Mouse (Mus musculus) CH12.LX (cell line): ENCODE results near the gene Picalm.

ENCODE experiments used
- BHLHE40 ChIP-seq: IDR thresholded peaks from 2 replicates; pipeline ENCODE4 v1.6.1; 2011; ENCODE audit warnings: mild to moderate bottlenecking, low read depth, low read length, improper control_type of control experiment
- CHD1 ChIP-seq: IDR thresholded peaks from 2 replicates; pipeline ENCODE4 v1.6.1; 2012; ENCODE audit warnings: low read depth, low read length, improper control_type of control experiment, inconsistent platforms
- CTCF ChIP-seq, 2 experiments: IDR thresholded peaks in 1 of 2; conservative IDR thresholded peaks in 1 of 2; 2 replicates each; pipeline ENCODE4 v1.5.1; 2011 to 2012; ENCODE audit warnings: low read depth in 2 of 2, low read length in 2 of 2, improper control_type of control experiment in 1 of 2, inconsistent platforms in 1 of 2, mild to moderate bottlenecking in 1 of 2, moderate library complexity in 1 of 2
- MAX ChIP-seq: IDR thresholded peaks from 2 replicates; pipeline ENCODE4 v1.6.1; 2011; ENCODE audit warnings: low read length, improper control_type of control experiment
- NRF1 ChIP-seq: IDR thresholded peaks from 2 replicates; pipeline ENCODE4 v1.6.1; 2014; ENCODE audit warnings: low read depth, mild to moderate bottlenecking, inconsistent platforms, low read length, improper control_type of control experiment, moderate library complexity
- SIN3A ChIP-seq: IDR thresholded peaks from 2 replicates; pipeline ENCODE4 v1.6.1; 2012; ENCODE audit warnings: low read length, improper control_type of control experiment, inconsistent platforms
- SMC3 ChIP-seq: IDR thresholded peaks from 2 replicates; pipeline ENCODE4 v1.6.1; 2011; ENCODE audit warnings: low read depth, low read length, improper control_type of control experiment
- USF1 ChIP-seq: IDR thresholded peaks from 2 replicates; pipeline ENCODE4 v1.6.1; 2014; ENCODE audit warnings: low read depth, mild to moderate bottlenecking, inconsistent platforms, low read length, improper control_type of control experiment
- ZC3H11A ChIP-seq: IDR thresholded peaks from 2 replicates; pipeline ENCODE4 v1.6.1; 2012; ENCODE audit warnings: low read depth, mild to moderate bottlenecking, inconsistent platforms, low read length, improper control_type of control experiment
- ZMIZ1 ChIP-seq: IDR thresholded peaks from 2 replicates; pipeline ENCODE4 v1.6.1; 2012; ENCODE audit warnings: low read depth, mild to moderate bottlenecking, inconsistent platforms, low read length, improper control_type of control experiment

DNA sequence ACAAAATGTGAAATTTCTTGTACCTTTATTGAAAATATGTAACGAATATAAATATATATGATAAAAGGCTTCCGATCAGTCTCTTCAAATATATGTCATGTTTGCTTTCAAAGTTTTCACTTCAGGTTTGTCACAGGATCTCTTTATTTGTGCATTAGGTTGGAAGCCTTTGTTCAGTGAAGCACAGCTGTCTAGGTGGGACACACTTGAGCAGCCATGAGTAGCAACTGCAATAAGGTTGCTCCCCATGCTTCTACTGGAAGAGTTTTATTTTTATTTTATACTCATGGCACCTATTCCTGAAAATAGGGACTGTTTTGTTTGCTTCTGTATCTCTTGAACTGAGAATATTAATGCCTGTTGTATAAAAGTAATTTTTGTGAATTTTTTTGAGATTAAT is 14.3 kb downstream of the Picalm start:
- no peak for TF ChIP-seq ZC3H11A
- no peak for TF ChIP-seq SIN3A
- no peak for TF ChIP-seq BHLHE40
- TF ChIP-seq SMC3 = no peak
- no peak for TF ChIP-seq CTCF (conservative IDR thresholded peaks at IDR 0.05 in 1 of 2, IDR thresholded peaks at IDR 0.05 in 1 of 2; ENCODE audit: low read depth in 2 of 2, low read length in 2 of 2)
- TF ChIP-seq CHD1 = no peak
- TF ChIP-seq NRF1 = no peak
- no peak for TF ChIP-seq MAX
- TF ChIP-seq ZMIZ1 = no peak
- no peak for TF ChIP-seq USF1
